Mouse (Mus musculus) A20 (cell line): ENCODE measurements around the gene Clpb.
A peak's percentile ranks its signal among the peaks of the same experiment; 100 is the strongest.
"Not testable (repeated sequence)": the region's sequence is repeated elsewhere in the genome, so short reads cannot be mapped to it uniquely, and the experiment has no call there.

Experiments used
- DNase-seq: peaks from one replicate; pipeline ENCODE4 v3.0.0-alpha.2; 2011; ENCODE audit warnings: low read depth, low spot score

The Clpb gene

GRCm38 (mm10) chr7:101663514-101664159, at the start of gene Clpb:
TSS of gene Clpb (plus strand) at chr7:101663633.
- peak; percentile 96 for DNase-seq

- DNase-seq: no peak
These were observed 48.0 kb upstream of the Clpb start for GRCm38 (mm10) chr7:101615406-101615805.

GRCm38 (mm10) chr7:101616136-101616835, 47.1 kb upstream of the Clpb start:
- no peak for DNase-seq

GRCm38 (mm10) chr7:101617438-101618165, 45.8 kb upstream of the Clpb start:
- no peak for DNase-seq

GRCm38 (mm10) chr7:101618273-101618672, 45.2 kb upstream of the Clpb start:
- DNase-seq: no peak

GRCm38 (mm10) chr7:101620373-101620772, 43.1 kb upstream of the Clpb start:
- peak; percentile 42 for DNase-seq

- DNase-seq: not testable (repeated sequence)
These were observed 41.6 kb upstream of the Clpb start for GRCm38 (mm10) chr7:101621861-101622260.

- DNase-seq: no peak
These were observed 39.1 kb upstream of the Clpb start for GRCm38 (mm10) chr7:101624283-101624682.

GRCm38 (mm10) chr7:101627166-101627565, 36.3 kb upstream of the Clpb start:
- not testable (repeated sequence) for DNase-seq

GRCm38 (mm10) chr7:101628481-101628880, 35.0 kb upstream of the Clpb start:
- no peak for DNase-seq

GRCm38 (mm10) chr7:101633629-101634177, 29.7 kb upstream of the Clpb start:
- no peak for DNase-seq

GRCm38 (mm10) chr7:101634513-101634912, 28.9 kb upstream of the Clpb start:
- DNase-seq: peak; percentile 73

GRCm38 (mm10) chr7:101636056-101636455, 27.4 kb upstream of the Clpb start:
- DNase-seq: peak; percentile 31

GRCm38 (mm10) chr7:101643879-101644278, 19.6 kb upstream of the Clpb start:
- DNase-seq: no peak

- DNase-seq: no peak
These were observed 13.7 kb upstream of the Clpb start for GRCm38 (mm10) chr7:101649729-101650128.

- peak; percentile 43 for DNase-seq
These were observed 12.9 kb upstream of the Clpb start for GRCm38 (mm10) chr7:101650565-101650964.

GRCm38 (mm10) chr7:101653681-101654209, 9.7 kb upstream of the Clpb start:
- DNase-seq: peak; percentile 78

- no peak for DNase-seq
These were observed 8.5 kb upstream of the Clpb start for GRCm38 (mm10) chr7:101654936-101655335.

GRCm38 (mm10) chr7:101662006-101662405, 1.4 kb upstream of the Clpb start:
- peak; percentile 67 for DNase-seq

GRCm38 (mm10) chr7:101666581-101666980, 3.1 kb downstream of the Clpb start:
- peak; percentile 58 for DNase-seq

- DNase-seq: no peak
These were observed 8.3 kb downstream of the Clpb start for GRCm38 (mm10) chr7:101671601-101672280.
